ENCODE assay signal across 8 mouse cellular contexts in the genomic region with DNA sequence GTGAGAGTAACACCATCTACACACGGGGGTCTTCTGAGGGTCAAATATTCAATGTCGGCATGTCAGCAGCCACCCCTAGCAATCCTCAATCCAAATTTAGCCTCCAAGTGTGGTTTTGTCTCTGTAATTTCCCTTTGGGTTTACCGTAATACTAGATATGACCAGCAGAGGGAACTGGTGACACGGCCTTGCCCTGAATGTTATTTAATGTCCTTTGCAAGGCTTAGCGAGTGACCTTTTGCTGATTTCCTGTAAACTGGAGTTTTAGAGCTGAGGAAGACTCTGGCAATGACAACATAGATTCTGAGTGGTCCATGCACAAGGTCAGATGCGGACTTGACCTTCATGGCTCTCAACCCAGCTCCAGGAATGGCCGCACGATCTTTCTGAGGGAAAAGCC. TPM values are rescaled to one million over a fixed set of nuclear protein-coding genes. Genes with fewer than 3 reads are reported as not detected.
DNase-seq lines count a peak whose midpoint lies in the region; ATAC-seq and TF ChIP-seq lines count a peak whose summit lies in the region.

No protein-coding gene starts in this region.

- H3K27me3 ChIP-seq in CH12.LX (replicated peaks), result no peaks in the 10 kb centered on the region
- H3K27me3 ChIP-seq in neural tube, embryonic 11.5 days (ENCODE audit: control insufficient read depth, insufficient read depth, low read length), result no peaks in the 10 kb centered on the region

- in situ Hi-C loops in CH12.LX (cut with MboI; ENCODE audit: low pct_ligation_motif_present, low pct_unique_long_range_greater_than_20kb, low sequenced_read_pairs), result loop anchor here (25.0 kb wide), 1 partner anchor 652 kb away; no protein-coding TSS in a partner anchor

- no peak for ATAC-seq in neural tube, embryonic 11.5 days (ENCODE audit: insufficient read depth, low FRiP score, low TSS enrichment)

- peaks cover 0 to 36% of the 10 kb centered on the region in 2 experiments for H3K36me3 ChIP-seq in CH12.LX (replicated peaks in 1 of 2; ENCODE audit: control insufficient read depth in 1 of 2, insufficient read depth in 1 of 2, low read length in 1 of 2)
- H3K36me3 ChIP-seq in neural tube, embryonic 11.5 days (ENCODE audit: control insufficient read depth, insufficient read depth, low read length), result no peaks in the 10 kb centered on the region

- no peak overlapping the region for H3K9ac ChIP-seq in CH12.LX (ENCODE audit: insufficient read depth, low read depth)
- H3K9ac ChIP-seq in neural tube, embryonic 11.5 days (ENCODE audit: low read length), result no peak overlapping the region

- DNase-seq in kidney, adult 8-10 months, result peak; percentile 18 to 30
- no peak for DNase-seq in kidney, adult 11 months
- DNase-seq in CH12.LX (ENCODE audit: extremely low read depth), result peak; percentile 74
- DNase-seq in forelimb bud, embryonic 11.5 days (ENCODE audit: low read depth, low spot score), result peak; percentile 53
- DNase-seq in large intestine, adult 2 months (ENCODE audit: low read depth, low spot score), result peak; percentile 11
- DNase-seq in neural tube, embryonic 11.5 days (ENCODE audit: low spot score), result peak; percentile 28
- DNase-seq in urinary bladder, postnatal 4 days (ENCODE audit: low spot score in 2 of 2), result no peak

- H3K4me2 ChIP-seq in CH12.LX (ENCODE audit: insufficient read depth, low read depth, poor library complexity, severe bottlenecking), result no peak overlapping the region
- H3K4me2 ChIP-seq in neural tube, embryonic 11.5 days (ENCODE audit: low read depth), result no peak overlapping the region

- H3K79me2 ChIP-seq in CH12.LX (replicated peaks; ENCODE audit: control insufficient read depth, extremely low read depth, insufficient read depth, poor library complexity, severe bottlenecking), result no peaks in the 10 kb centered on the region

- TF ChIP-seq RAD21 in CH12.LX (IDR thresholded peaks at IDR 0.05; ENCODE audit: low read depth, low read length), result peak; percentile 96

- H3K4me1 ChIP-seq in CH12.LX (ENCODE audit: control insufficient read depth in 1 of 2, insufficient read depth in 2 of 2), result peaks cover 28 to 64% of the 10 kb centered on the region in 2 experiments
- H3K4me1 ChIP-seq in bone marrow, adult 2 months (ENCODE audit: control insufficient read depth, insufficient read depth, low read length), result peaks cover 14% of the 10 kb centered on the region
- no peaks in the 10 kb centered on the region for H3K4me1 ChIP-seq in neural tube, embryonic 11.5 days (ENCODE audit: control insufficient read depth, insufficient read depth, low read length)

- no peak overlapping the region for H3K27ac ChIP-seq in CH12.LX (ENCODE audit: insufficient read depth, low read depth)
- H3K27ac ChIP-seq in bone marrow, adult 2 months (ENCODE audit: control insufficient read depth, insufficient read depth, low read depth, low read length, poor library complexity), result no peak overlapping the region
- no peak overlapping the region for H3K27ac ChIP-seq in neural tube, embryonic 11.5 days (ENCODE audit: low read depth, low read length)

- no peak overlapping the region for H3K4me3 ChIP-seq in CH12.LX (replicated peaks in 1 of 3; ENCODE audit: low read depth in 2 of 3, low read length in 2 of 3, poor library complexity in 1 of 3)
- H3K4me3 ChIP-seq in bone marrow, adult 2 months (replicated peaks; ENCODE audit: control insufficient read depth, low read depth, low read length), result no peak overlapping the region
- no peak overlapping the region for H3K4me3 ChIP-seq in neural tube, embryonic 11.5 days (ENCODE audit: low read depth, low read length)

- H3K9me3 ChIP-seq in CH12.LX (replicated peaks; ENCODE audit: low read length), result no peaks in the 10 kb centered on the region
- no peaks in the 10 kb centered on the region for H3K9me3 ChIP-seq in neural tube, embryonic 11.5 days (ENCODE audit: control insufficient read depth, low read length)

- dilution Hi-C loops in CH12.LX (cut with MboI; ENCODE audit: extremely low pct_ligation_motif_present, extremely low pct_unique_long_range_greater_than_20kb, low sequenced_read_pairs), result no loop called here

- peak; percentile 81 to 82 for TF ChIP-seq CTCF in CH12.LX (conservative IDR thresholded peaks at IDR 0.05 in 1 of 2, IDR thresholded peaks at IDR 0.05 in 1 of 2; ENCODE audit: low read depth in 2 of 2, low read length in 2 of 2)
- peak; percentile 31; the same call in 1 of the 2 replicates for TF ChIP-seq CTCF in bone marrow, adult 2 months (IDR thresholded peaks at IDR 0.05; ENCODE audit: control insufficient read depth, insufficient read depth, low read length)

- no peak for TF ChIP-seq EP300 in CH12.LX (IDR thresholded peaks at IDR 0.05; ENCODE audit: low read length)

- no peak for TF ChIP-seq POLR2A in CH12.LX (IDR thresholded peaks at IDR 0.05; ENCODE audit: low read depth, low read length)
- TF ChIP-seq POLR2A in bone marrow, adult 2 months (IDR thresholded peaks at IDR 0.05; ENCODE audit: borderline replicate concordance, control insufficient read depth, low read depth, low read length), result no peak

- WGBS in bone marrow, adult 2 months, result 25% methylated on average over 8 of the region's 8 CpGs
- WGBS in large intestine, adult 2 months, result 34% methylated on average over 8 of the region's 8 CpGs
- WGBS in neural tube, embryonic 11.5 days, result 43% methylated on average over 8 of the region's 8 CpGs

TF ChIP-seq in CH12.LX, 34 proteins besides CTCF, POLR2A, EP300 and RAD21:
- TF ChIP-seq ELF1 (IDR thresholded peaks at IDR 0.05; ENCODE audit: low read depth, low read length) (0 out of 2 replicates have a peak, but pooled peaks have one; percentile 16), MEF2A (IDR thresholded peaks at IDR 0.05; ENCODE audit: borderline replicate concordance, low read depth, low read length) (peak; percentile 76; the same call in 1 of the 2 replicates), ZC3H11A (IDR thresholded peaks at IDR 0.05; ENCODE audit: low read depth, low read length) (peak; percentile 44; the same call in 1 of the 2 replicates), SMC3 (IDR thresholded peaks at IDR 0.05; ENCODE audit: low read depth, low read length) (peak; percentile 82), MAFK (IDR thresholded peaks at IDR 0.05; ENCODE audit: insufficient replicate concordance, low read length) (no peak)

RNA-seq across cellular contexts. Expression of a gene that starts 44.7 kb away (rescaled TPM):
- total RNA-seq in CH12.LX (2012; rRNA removed), result 23.5 and 24.9 TPM in 2 replicates
- 24.6 and 24.7 TPM in 2 replicates for total RNA-seq in CH12.LX (2014; rRNA removed)
- 21.8 and 27.2 TPM in 2 replicates for polyA plus RNA-seq in CH12.LX (2012; ENCODE audit: insufficient read length, low read depth)
- 8.8 and 14.0 TPM in 2 replicates for polyA plus RNA-seq in bone marrow, adult 2 months (2011; ENCODE audit: insufficient read depth, insufficient read length, low replicate concordance, missing spikeins)
- polyA plus RNA-seq in large intestine, adult 2 months (2012; rRNA removed), result 2.2 and 2.6 TPM in 2 replicates
- 0.28 and 0.38 TPM in 2 replicates for polyA plus RNA-seq in neural tube, embryonic 11.5 days (2014; fragmentation: Nextera tagmentation; extraction: Ambion mirVana)

Comparison
In these comparisons a context has a peak if more than half of its experiments do, and no peak if none do; other contexts are left out.
1. DNase-seq: peak in kidney, adult 8-10 months (2 of 2), CH12.LX (single experiment), forelimb bud, embryonic 11.5 days (single experiment), large intestine, adult 2 months (single experiment) and neural tube, embryonic 11.5 days (single experiment); none in kidney, adult 11 months (single experiment) and urinary bladder, postnatal 4 days (0 of 2).